Mouse (Mus musculus): Measurements from ENCODE around the gene Klhdc9.

Gene Klhdc9

DNA sequence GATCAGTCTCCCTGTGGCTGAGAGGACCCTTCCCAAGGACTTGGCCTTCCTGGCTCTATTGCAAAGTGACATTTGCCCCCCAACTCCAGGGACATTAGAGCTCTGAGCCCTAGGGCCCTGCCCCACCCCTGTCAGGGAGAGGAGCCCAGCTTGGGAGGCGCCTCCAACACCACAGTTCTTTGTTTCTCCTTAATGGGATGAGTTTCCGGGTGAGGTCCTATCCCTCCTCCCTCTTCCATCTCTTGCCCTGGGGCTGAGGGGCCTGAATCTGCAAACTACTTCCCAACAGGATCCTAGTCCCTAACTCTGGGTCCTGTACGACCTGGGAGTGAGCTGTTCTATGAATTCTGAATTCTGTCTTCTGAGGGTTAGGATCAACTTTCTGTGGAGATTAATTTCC, 12.3 kb upstream of the Klhdc9 start:
- ChIA-PET CTCF (interaction anchor here in 2 of 4 experiments (0.6 to 6.0 kb wide), 8 partner anchors 12 to 129 kb away, joined by 3 to 43 read pairs (median 4); partner anchors contain the start of genes Klhdc9 (in 2 of the 2), Nit1 (in 1 of the 2) and Pfdn2 (in 1 of the 2)), POLR2A (interaction anchor here in 3 of 4 experiments (0.6 to 3.9 kb wide), 18 partner anchors 9 to 322 kb away, joined by 3 to 22 read pairs (median 4); partner anchors contain the start of genes Klhdc9 (in 3 of the 3), Usf1 (in 2 of the 3), Arhgap30 (in 1 of the 3) and B4galt3 (in 1 of the 3))

GRCm38 (mm10) chr1:171369845-171370556, 9.4 kb upstream of the Klhdc9 start, which contains the start of gene Nectin4:
Gene Nectin4, plus strand, starts transcription at chr1:171370099.
- CTCF ChIA-PET = interaction anchor here in 3 of 4 experiments (0.5 to 6.0 kb wide), 9 partner anchors 9 to 107 kb away, joined by 3 to 43 read pairs (median 4); partner anchors contain the start of gene Klhdc9 (in 2 of the 3)
- POLR2A ChIA-PET = interaction anchor here in 2 of 4 experiments (0.5 to 3.9 kb wide), 16 partner anchors 8 to 265 kb away, joined by 3 to 22 read pairs (median 4); partner anchors contain the start of genes Dedd (in 2 of the 2), Klhdc9 (in 2 of the 2) and Alyref2 (in 1 of the 2)

DNA sequence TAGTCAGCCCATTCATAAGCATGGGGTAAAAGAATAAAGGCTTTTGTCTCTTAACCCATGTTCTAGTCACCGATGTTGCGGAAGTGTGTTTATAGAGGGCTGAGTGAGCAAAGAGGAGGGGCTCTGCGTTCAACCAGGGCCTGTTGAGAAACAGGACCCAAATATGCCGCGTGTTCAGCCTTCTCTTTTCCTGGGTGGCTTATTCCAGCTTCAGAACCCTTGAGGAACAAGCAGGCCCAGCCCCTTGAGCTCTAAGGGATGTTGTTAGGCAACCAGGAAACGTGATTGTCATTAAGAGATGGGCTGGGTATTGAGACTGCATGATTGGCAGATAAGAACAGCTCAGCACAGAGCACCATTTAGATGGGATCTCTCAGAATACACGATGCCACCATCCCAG, 5.3 kb upstream of the Klhdc9 start:
- CTCF ChIA-PET = interaction anchor here in 2 of 4 experiments (0.6 to 2.0 kb wide), 3 partner anchors 14 to 104 kb away, joined by 3 to 10 read pairs (median 3); no protein-coding TSS in a partner anchor
- POLR2A ChIA-PET = interaction anchor here in 3 of 4 experiments (0.7 to 1.9 kb wide), 13 partner anchors 9 to 137 kb away, joined by 3 to 5 read pairs (median 3); partner anchors contain the start of genes Nit1 (in 2 of the 3) and Pfdn2 (in 2 of the 3)

DNA sequence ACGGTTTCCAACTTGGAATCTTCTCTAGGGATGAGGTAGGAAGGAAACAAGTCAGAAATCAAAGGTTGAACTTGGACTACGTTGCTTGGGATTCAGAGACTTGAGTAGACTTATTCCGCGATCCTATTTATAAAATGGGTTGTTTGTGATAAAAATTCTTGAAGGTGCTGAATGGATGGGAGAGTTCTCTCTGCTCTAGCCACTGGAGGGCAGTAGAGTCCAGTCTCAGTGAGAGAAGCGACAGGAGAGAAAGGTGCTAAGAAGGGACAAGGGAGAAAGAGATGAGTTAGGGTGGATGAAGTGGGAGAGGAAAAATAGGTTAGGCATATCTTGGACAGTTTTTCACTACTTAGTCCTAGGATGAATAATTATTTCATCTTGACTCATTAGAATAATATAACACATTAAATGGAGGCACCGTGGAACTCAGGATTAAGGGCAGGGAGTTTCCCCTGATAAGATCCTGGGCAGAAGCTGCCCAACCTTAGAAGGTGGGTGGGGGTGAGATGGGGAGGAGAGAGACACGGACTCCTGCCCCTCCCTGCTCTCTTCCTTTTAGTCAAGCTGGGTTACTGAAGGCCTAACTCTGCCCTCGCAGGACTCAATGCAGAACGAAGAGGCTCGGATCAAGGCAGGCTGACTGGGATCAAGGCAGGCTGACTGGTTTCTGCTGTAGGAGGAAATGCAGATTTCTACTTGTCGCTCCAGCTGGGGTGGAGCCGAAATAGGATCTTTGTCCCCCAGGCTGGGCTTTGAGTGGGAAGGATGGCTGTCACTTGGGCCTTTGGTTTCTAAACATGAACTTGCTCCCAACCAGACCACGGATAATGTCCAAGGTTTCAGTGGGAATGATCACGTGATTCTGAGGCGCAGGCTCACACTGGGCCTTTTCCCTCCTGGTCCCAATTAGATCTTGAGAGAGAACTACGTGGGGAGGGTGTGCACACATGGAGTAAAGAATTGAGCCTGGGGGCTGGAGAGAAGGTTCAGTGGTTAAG, 807 bp upstream of the Klhdc9 start:
- POLR2A ChIA-PET = interaction anchor here in 3 of 4 experiments (0.6 to 9.2 kb wide), 74 partner anchors 9 to 1452 kb away, joined by 3 to 90 read pairs (median 5); partner anchors contain the start of genes Alyref2 (in 3 of the 3), B4galt3 (in 3 of the 3), Dedd (in 2 of the 3) and F11r (in 2 of the 3)

DNA sequence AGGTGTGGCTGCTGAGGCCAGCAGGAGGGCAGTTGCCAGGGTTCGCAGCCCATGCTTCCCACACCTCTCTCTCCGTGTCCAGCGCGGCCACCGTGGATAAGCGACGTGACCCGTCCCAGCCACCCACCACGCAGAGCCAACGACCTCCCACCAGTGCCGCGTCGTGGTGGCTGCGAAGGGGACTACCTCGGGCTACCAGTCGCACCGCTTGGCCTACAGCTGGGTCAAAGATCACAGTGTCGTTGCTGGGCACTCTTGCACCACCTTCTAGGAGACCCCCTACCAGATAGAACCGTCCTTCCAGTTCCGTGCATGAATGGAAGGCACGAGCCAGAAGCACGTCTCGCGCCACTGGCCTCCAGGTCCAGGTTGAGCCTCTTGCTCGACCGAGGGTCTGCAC, 345 bp downstream of the Klhdc9 start:
- CTCF ChIA-PET = interaction anchor here (0.6 to 6.6 kb wide), 30 partner anchors 9 to 465 kb away, joined by 3 to 67 read pairs (median 4); partner anchors contain the start of genes Nectin4 (in 2 of the 4), Alyref2 (in 1 of the 4), B4galt3 (in 1 of the 4) and F11r (in 1 of the 4)
- POLR2A ChIA-PET = interaction anchor here (0.5 to 9.2 kb wide), 87 partner anchors 9 to 1453 kb away, joined by 3 to 90 read pairs (median 5); partner anchors contain the start of genes Alyref2 (in 3 of the 4), B4galt3 (in 3 of the 4), Nit1 (in 3 of the 4) and Pfdn2 (in 3 of the 4)

More for the DNA sequence above, 807 bp upstream of the Klhdc9 start:
- CTCF ChIA-PET = interaction anchor here (0.5 to 6.6 kb wide), 41 partner anchors 8 to 466 kb away, joined by 3 to 67 read pairs (median 4); partner anchors contain the start of genes Nectin4 (in 2 of the 4), Nit1 (in 2 of the 4), Pfdn2 (in 2 of the 4) and Arhgap30 (in 1 of the 4)

DNA sequence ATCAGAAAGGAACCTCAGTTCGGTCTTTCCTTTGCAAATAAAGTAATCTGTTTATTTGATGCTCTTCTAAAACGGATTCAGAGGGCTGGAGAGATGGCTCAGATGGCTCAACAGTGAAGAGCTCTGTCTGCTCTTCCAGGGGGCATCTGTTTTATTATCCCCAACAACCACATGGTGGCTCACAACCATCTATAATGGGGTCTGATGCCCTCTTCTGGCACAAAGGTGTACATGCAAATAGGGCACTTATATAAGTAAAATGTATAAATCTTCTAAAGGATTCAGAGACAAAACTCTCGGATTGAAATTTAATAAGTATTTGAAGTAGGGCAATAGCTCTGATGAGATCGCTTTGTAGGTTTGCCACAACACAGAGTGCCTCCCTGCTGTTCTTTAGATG, 2.2 kb downstream of the Klhdc9 start:
- CTCF ChIA-PET = interaction anchor here (0.5 to 6.6 kb wide), 46 partner anchors 8 to 457 kb away, joined by 3 to 67 read pairs (median 4); partner anchors contain the start of genes Nit1 (in 3 of the 4), Pfdn2 (in 3 of the 4), Ppox (in 2 of the 4) and Adamts4 (in 1 of the 4)
- POLR2A ChIA-PET = interaction anchor here (0.7 to 9.2 kb wide), 43 partner anchors 9 to 490 kb away, joined by 3 to 90 read pairs (median 5); partner anchors contain the start of genes Alyref2 (in 3 of the 4), F11r (in 3 of the 4), Dedd (in 2 of the 4) and Nectin4 (in 2 of the 4)

- CTCF ChIA-PET = interaction anchor here in 3 of 4 experiments (0.5 to 6.6 kb wide), 11 partner anchors 11 to 245 kb away, joined by 3 to 67 read pairs (median 4); partner anchors contain the start of genes Itln1 (in 1 of the 3), Nit1 (in 1 of the 3) and Pfdn2 (in 1 of the 3)
Measured at GRCm38 (mm10) chr1:171356814-171357213, 3.8 kb downstream of the Klhdc9 start.

DNA sequence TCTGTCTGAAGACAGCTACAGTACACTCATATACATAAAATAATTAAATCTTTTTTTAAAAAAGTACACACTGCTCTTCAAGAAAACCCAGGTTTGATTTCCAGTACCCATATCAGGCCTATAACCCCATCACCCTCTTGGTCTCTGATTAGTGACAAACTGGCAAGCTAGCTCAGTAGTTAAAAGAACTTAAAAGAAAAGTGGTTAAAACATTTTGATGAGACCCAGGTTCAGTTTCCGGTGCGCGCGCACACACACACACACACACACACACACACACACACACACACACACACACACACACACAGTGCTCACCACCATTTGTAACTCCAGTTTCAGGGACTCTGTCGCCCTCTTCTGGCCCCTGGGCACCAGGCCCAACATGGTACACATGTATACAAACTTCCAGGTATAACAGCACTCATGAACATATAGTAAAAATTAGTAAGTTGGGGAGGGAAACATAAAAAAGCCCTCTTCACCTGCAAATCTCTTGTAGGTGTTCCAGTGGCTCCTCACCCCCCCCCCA, 4.7 kb downstream of the Klhdc9 start:
- ChIA-PET CTCF (interaction anchor here (0.6 to 6.6 kb wide), 18 partner anchors 10 to 244 kb away, joined by 3 to 67 read pairs (median 4); partner anchors contain the start of genes F11r (in 1 of the 4), Itln1 (in 1 of the 4), Nit1 (in 1 of the 4) and Pfdn2 (in 1 of the 4)), POLR2A (interaction anchor here in 3 of 4 experiments (0.6 to 9.2 kb wide), 13 partner anchors 9 to 267 kb away, joined by 3 to 90 read pairs (median 4); partner anchors contain the start of genes Nit1 (in 2 of the 3) and Pfdn2 (in 2 of the 3))

More at GRCm38 (mm10) chr1:171356814-171357213, 3.8 kb downstream of the Klhdc9 start:
- POLR2A ChIA-PET = interaction anchor here in 2 of 4 experiments (0.6 to 9.2 kb wide), 15 partner anchors 9 to 245 kb away, joined by 3 to 90 read pairs (median 6); partner anchors contain the start of genes Nit1 (in 2 of the 2) and Pfdn2 (in 2 of the 2)

GRCm38 (mm10) chr1:171349210-171349609, 11.4 kb downstream of the Klhdc9 start:
- CTCF ChIA-PET = interaction anchor here in 1 of 4 experiments (2.3 kb wide), 1 partner anchor 9 kb away, joined by 11 read pairs; no protein-coding TSS in a partner anchor
- POLR2A ChIA-PET = interaction anchor here (0.7 to 8.7 kb wide), 13 partner anchors 8 to 154 kb away, joined by 3 to 90 read pairs (median 4); partner anchors contain the start of genes Arhgap30 (in 2 of the 4), Klhdc9 (in 2 of the 4), Alyref2 (in 1 of the 4) and Dedd (in 1 of the 4)

GRCm38 (mm10) chr1:171348665-171349064, 11.9 kb downstream of the Klhdc9 start:
- ChIA-PET POLR2A (interaction anchor here (0.7 to 8.7 kb wide), 12 partner anchors 9 to 154 kb away, joined by 3 to 90 read pairs (median 4); partner anchors contain the start of genes Arhgap30 (in 2 of the 4), Alyref2 (in 1 of the 4), Dedd (in 1 of the 4) and Klhdc9 (in 1 of the 4)), CTCF (interaction anchor here in 1 of 4 experiments (2.3 kb wide), 1 partner anchor 10 kb away, joined by 11 read pairs; no protein-coding TSS in a partner anchor)

DNA sequence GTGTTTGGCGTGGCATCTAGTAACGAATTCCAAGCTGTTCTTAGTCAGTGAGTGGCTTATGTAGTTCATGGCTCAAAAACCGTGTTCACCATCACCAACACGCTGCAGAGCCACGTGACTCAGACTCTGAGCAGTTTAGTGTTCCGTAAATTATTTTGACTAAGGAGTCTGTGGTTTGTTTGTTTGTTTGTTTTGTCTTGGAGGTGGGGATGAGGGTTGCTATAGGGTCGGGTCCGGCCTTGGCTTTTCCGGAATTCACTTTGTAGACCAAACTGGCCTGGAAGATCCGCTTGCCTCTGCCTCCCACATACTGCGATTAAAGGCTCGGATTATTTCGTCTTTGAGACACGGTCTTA, 14.5 kb downstream of the Klhdc9 start:
- POLR2A ChIA-PET = interaction anchor here (0.6 to 8.7 kb wide), 53 partner anchors 8 to 849 kb away, joined by 3 to 90 read pairs (median 4); partner anchors contain the start of genes Dedd (in 4 of the 4), Klhdc9 (in 3 of the 4), B4galt3 (in 2 of the 4) and Ppox (in 2 of the 4)
- CTCF ChIA-PET = interaction anchor here (0.5 to 2.9 kb wide), 14 partner anchors 10 to 451 kb away, joined by 3 to 14 read pairs (median 4); partner anchors contain the start of gene Klhdc9 (in 2 of the 4)

DNA sequence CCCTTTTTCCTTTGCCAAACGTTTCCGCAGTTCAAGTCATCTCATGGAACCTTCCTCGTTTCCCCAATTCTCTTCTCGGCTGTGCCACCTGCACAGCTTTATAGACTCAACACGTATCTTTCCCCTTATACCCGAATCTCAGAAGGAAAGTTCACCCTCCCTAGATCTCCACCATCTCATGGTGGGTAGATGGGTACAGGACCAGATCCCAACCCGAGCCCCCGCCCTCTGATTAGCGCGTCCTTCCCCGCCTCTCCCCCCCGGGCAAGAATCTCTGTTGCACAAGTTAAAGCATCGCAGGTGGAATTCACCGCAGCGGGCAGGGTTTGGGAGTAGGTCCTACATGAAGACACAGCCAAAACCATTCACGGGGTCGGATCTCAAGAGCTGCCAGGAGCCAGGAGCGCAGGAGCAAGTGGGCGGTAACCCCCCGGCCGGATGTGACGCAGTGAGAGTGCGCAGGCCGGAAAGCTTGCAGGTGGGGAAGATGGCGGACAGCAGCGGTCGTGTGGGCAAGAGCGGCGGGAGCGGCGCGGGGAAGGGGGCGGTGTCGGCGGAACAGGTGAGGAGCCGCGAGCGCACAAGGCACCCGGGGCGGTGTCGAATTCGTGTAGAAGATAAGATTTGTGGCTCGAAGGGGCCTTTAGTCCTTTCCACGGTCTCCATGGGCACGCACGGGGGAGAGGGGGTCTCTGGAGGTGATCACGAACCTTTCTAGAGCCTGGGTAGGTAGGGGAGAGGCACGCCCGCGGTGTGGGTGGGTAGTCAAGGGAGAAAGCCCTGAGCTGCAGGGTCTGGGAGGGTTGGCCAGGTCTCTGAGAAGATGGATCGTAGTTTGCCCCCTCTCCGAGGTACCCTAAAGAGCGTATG, 15.1 kb downstream of the Klhdc9 start, which contains the start of the genes Nit1 and Pfdn2:
Gene Nit1 (minus strand): TSS at position 422 of the 870 bp plus-strand sequence.
Gene Pfdn2 (plus strand): TSS at position 446 of the 870 bp plus-strand sequence.
- CTCF ChIA-PET = interaction anchor here (0.5 to 2.9 kb wide), 14 partner anchors 11 to 125 kb away, joined by 3 to 14 read pairs (median 4); partner anchors contain the start of gene Klhdc9 (in 2 of the 4)
- POLR2A ChIA-PET = interaction anchor here (0.6 to 8.7 kb wide), 63 partner anchors 7 to 233 kb away, joined by 3 to 90 read pairs (median 4); partner anchors contain the start of genes Dedd (in 4 of the 4), Klhdc9 (in 3 of the 4), Ppox (in 3 of the 4) and B4galt3 (in 2 of the 4)

GRCm38 (mm10) chr1:171344715-171345114, 15.9 kb downstream of the Klhdc9 start:
- ChIA-PET POLR2A (interaction anchor here (0.6 to 8.7 kb wide), 33 partner anchors 10 to 949 kb away, joined by 3 to 90 read pairs (median 5); partner anchors contain the start of genes Dedd (in 3 of the 4), Klhdc9 (in 2 of the 4), F11r (in 1 of the 4) and Ufc1 (in 1 of the 4)), CTCF (interaction anchor here (0.6 to 2.9 kb wide), 8 partner anchors 13 to 352 kb away, joined by 4 to 14 read pairs (median 5); partner anchors contain the start of gene Klhdc9 (in 2 of the 4))
